Mouse (Mus musculus) megakaryocyte, embryonic 14.5 days (primary cell): ENCODE measurements at regions not wholly inside any gene's neighbourhood (a gene's known extent, or its start where the extent isn't known, plus 50 kb on each side); places are given as distances from the start of the nearest gene placed in this dataset.

Experiments used
- H3K27me3 ChIP-seq: replicated peaks from 2 replicates; pipeline ENCODE3; 2012; ENCODE audit warnings: inconsistent platforms
- H3K36me3 ChIP-seq: replicated peaks from 2 replicates; pipeline ENCODE3; 2012; ENCODE audit warnings: low read length, inconsistent platforms, mixed read lengths
- H3K4me1 ChIP-seq: 2 replicates; pipeline ENCODE4 v1.6.1; 2012; ENCODE audit warnings: inconsistent platforms
- H3K4me3 ChIP-seq: replicated peaks from 2 replicates; pipeline ENCODE3; 2012; ENCODE audit warnings: moderate library complexity, mild to moderate bottlenecking, inconsistent platforms
- H3K9me3 ChIP-seq: 2 replicates; pipeline ENCODE4 v1.6.1; 2012; ENCODE audit warnings: inconsistent platforms
- FLI1 ChIP-seq: IDR thresholded peaks from 2 replicates; pipeline ENCODE4 v1.6.1; 2012; ENCODE audit warnings: low read length, inconsistent platforms, mixed read lengths
- GATA1 ChIP-seq: IDR thresholded peaks from 3 replicates; pipeline ENCODE4 v1.6.1; 2012; ENCODE audit warnings: mixed read lengths, low read length, inconsistent platforms, borderline replicate concordance

DNA sequence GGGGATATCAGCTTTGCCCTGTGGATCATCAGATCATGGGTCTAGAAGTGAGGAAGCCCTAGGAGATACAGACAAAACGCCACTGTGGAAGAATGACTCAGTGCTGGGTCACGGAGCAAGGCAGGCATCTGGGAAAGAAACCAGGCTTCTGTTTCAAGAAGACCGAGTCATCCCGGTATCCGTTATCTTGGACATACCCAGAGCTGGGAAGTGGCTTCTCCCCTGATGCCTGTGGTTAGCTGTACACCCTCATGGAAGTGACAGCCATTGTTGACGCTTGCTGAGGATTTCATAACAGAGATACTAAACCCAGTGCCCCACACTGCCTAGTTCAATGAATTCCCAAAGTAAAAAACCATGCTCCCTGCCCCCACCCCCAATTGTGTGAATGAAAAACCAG, 171.6 kb upstream of the Dkk2 start:
- H3K36me3 ChIP-seq, result no peaks in the 10 kb centered on the region
- peaks cover 13% of the 10 kb centered on the region for H3K9me3 ChIP-seq
- no peak for TF ChIP-seq GATA1
- no peak for TF ChIP-seq FLI1
- no peaks in the 10 kb centered on the region for H3K4me1 ChIP-seq
- no peak overlapping the region for H3K4me3 ChIP-seq
- H3K27me3 ChIP-seq, result no peaks in the 10 kb centered on the region

GRCm38 (mm10) chr3:131914372-131914771, 170.7 kb upstream of the Dkk2 start:
- Histone ChIP-seq H3K9me3 (peaks cover 15% of the 10 kb centered on the region), H3K36me3 (no peaks in the 10 kb centered on the region), H3K27me3 (no peaks in the 10 kb centered on the region), H3K4me1 (no peaks in the 10 kb centered on the region), H3K4me3 (no peak overlapping the region)
- TF ChIP-seq GATA1, result no peak
- no peak for TF ChIP-seq FLI1

- TF ChIP-seq FLI1, result no peak
- Histone ChIP-seq H3K4me1 (no peaks in the 10 kb centered on the region), H3K27me3 (no peaks in the 10 kb centered on the region), H3K9me3 (peaks cover 21% of the 10 kb centered on the region), H3K4me3 (no peak overlapping the region), H3K36me3 (no peaks in the 10 kb centered on the region)
Observed at GRCm38 (mm10) chr3:131914997-131915396, 170.1 kb upstream of the Dkk2 start.

GRCm38 (mm10) chr3:131917734-131918534, 167.2 kb upstream of the Dkk2 start:
- Histone ChIP-seq H3K9me3 (peaks cover 14% of the 10 kb centered on the region), H3K4me1 (no peaks in the 10 kb centered on the region), H3K4me3 (no peak overlapping the region), H3K36me3 (no peaks in the 10 kb centered on the region), H3K27me3 (no peaks in the 10 kb centered on the region)
- TF ChIP-seq FLI1, result no peak
- TF ChIP-seq GATA1, result no peak

DNA sequence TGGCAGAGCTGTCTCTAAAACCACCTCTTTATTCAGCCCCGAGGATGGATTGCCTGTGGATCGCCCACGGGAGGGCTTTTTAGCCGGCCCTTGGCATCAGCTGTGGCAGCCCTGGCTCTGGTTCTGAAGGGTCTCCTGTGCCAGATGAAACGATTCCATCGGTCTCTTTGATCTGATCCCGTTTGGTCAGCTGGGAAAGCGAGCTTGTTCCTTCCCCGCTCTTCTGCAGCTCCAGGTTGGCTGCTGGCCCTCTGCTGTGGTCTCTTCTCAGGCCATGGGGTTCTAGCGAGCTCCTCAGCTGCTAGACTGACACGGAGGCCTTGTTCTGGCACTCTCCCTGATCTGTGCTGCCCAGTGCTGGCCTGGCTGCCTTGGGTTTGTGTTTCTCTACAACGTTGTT, 165.6 kb upstream of the Dkk2 start:
- no peak for TF ChIP-seq GATA1
- TF ChIP-seq FLI1, result no peak
- H3K4me1 ChIP-seq, result no peaks in the 10 kb centered on the region
- no peaks in the 10 kb centered on the region for H3K27me3 ChIP-seq
- 0 out of 2 replicates have a peak, but pooled peaks cover 8% of the 10 kb centered on the region for H3K9me3 ChIP-seq
- no peaks in the 10 kb centered on the region for H3K36me3 ChIP-seq
- no peak overlapping the region for H3K4me3 ChIP-seq

DNA sequence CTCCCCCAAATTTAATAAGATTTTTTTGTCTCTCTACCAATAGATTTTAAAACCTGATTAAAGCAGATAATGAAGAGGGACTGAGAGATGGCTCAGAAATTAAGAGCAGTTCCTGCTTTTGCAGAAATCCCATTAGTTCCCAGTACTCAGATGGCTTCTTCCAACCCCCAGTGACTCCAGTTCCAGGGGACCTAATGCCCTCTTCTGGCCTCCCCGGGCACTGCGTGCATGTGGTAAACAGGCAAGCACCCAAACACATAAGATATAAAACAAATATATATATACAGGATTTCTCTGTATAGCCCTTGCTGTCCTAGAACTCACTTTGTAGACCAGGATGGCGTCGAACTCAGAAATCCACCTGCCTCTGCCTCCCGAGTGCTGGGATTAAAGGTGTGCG, 163.9 kb upstream of the Dkk2 start:
- H3K9me3 ChIP-seq, result 0 out of 2 replicates have a peak, but pooled peaks cover 8% of the 10 kb centered on the region
- H3K27me3 ChIP-seq, result no peaks in the 10 kb centered on the region
- H3K4me1 ChIP-seq, result no peaks in the 10 kb centered on the region
- H3K4me3 ChIP-seq, result no peak overlapping the region
- no peak for TF ChIP-seq GATA1
- TF ChIP-seq FLI1, result no peak
- H3K36me3 ChIP-seq, result no peaks in the 10 kb centered on the region

- Histone ChIP-seq H3K9me3 (0 out of 2 replicates have a peak, but pooled peaks cover 8% of the 10 kb centered on the region), H3K4me1 (no peaks in the 10 kb centered on the region), H3K36me3 (no peaks in the 10 kb centered on the region), H3K27me3 (no peaks in the 10 kb centered on the region), H3K4me3 (no peak overlapping the region)
- no peak for TF ChIP-seq FLI1
- no peak for TF ChIP-seq GATA1
Observed at GRCm38 (mm10) chr3:131922733-131923132, 162.4 kb upstream of the Dkk2 start.

DNA sequence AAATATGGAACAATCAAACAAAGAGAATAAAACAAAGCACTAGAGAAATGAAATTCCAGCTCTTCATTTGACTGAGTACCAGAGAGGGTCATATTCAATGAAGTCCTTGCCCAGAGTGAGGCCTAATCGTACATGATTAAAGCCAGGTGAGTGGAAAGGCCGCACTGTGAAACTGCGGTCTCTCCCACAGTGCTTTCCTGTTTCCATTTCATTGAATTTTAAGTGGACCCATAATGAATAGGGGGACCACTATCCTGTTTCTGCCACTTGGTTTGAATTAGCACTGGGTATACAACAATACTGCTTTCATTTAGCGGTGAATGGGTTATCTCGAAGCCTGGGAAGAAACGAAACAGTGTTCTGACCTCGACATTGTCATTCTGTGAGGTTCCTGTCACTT, 144.2 kb upstream of the Dkk2 start:
- TF ChIP-seq FLI1 (no peak), GATA1 (no peak)
- Histone ChIP-seq H3K27me3 (no peaks in the 10 kb centered on the region), H3K4me3 (no peak overlapping the region), H3K4me1 (no peaks in the 10 kb centered on the region), H3K36me3 (no peaks in the 10 kb centered on the region), H3K9me3 (peaks cover 6% of the 10 kb centered on the region)

GRCm38 (mm10) chr3:131941961-131942753, 142.9 kb upstream of the Dkk2 start:
- Histone ChIP-seq H3K36me3 (no peaks in the 10 kb centered on the region), H3K4me3 (no peak overlapping the region), H3K9me3 (peaks cover 6% of the 10 kb centered on the region), H3K4me1 (no peaks in the 10 kb centered on the region), H3K27me3 (no peaks in the 10 kb centered on the region)
- no peak for TF ChIP-seq GATA1
- no peak for TF ChIP-seq FLI1

DNA sequence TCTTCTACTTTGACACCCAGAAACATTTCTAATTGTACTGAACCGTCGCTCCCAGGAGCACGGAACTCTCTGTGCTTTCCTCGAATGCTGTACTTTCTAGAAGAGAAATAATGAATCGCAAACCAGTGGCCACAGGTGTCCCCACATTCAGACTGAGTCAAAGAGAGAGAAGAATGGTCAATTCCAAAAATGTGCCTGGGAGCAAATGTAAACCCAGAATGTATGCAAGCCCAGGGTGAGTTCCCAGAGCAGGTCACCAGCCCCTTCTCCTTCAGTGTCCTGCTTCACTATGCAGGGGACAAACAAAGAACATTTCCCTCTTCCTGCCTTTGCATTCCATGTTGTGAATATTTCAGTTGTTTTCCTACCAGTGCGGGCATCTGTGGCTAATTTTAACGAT, 141.7 kb upstream of the Dkk2 start:
- H3K36me3 ChIP-seq, result no peaks in the 10 kb centered on the region
- no peaks in the 10 kb centered on the region for H3K4me1 ChIP-seq
- no peak overlapping the region for H3K4me3 ChIP-seq
- peaks cover 3% of the 10 kb centered on the region for H3K9me3 ChIP-seq
- TF ChIP-seq FLI1 (no peak), GATA1 (no peak)
- H3K27me3 ChIP-seq, result no peaks in the 10 kb centered on the region
